Mouse (Mus musculus) kidney, adult 2 months (tissue): Measurements from ENCODE around the gene Fam184b. TPM values are rescaled to one million over a fixed set of nuclear protein-coding genes. Genes with fewer than 3 reads are reported as not detected.
A peak's percentile ranks its signal among the peaks of the same experiment; 100 is the strongest.
"Not testable (repeated sequence)": the region's sequence is repeated elsewhere in the genome, so short reads cannot be mapped to it uniquely, and the experiment has no call there.

Source experiments
- DNase-seq: peaks from one replicate; pipeline ENCODE4 v3.0.0; 2021
- H3K27ac ChIP-seq: fragments of 200-500 bp; 2 replicates; pipeline ENCODE4 v1.5.1; 2012; ENCODE audit warnings: low read depth, low read length, control low read depth, inconsistent platforms; ENCODE audit not compliant: insufficient read depth
- H3K27me3 ChIP-seq: fragments of 200-500 bp; replicated peaks from 2 replicates; pipeline ENCODE4 v1.6.1; 2012; ENCODE audit warnings: mild to moderate bottlenecking, moderate library complexity, low read length, inconsistent platforms; ENCODE audit not compliant: control insufficient read depth, insufficient read depth
- H3K36me3 ChIP-seq: fragments of 200-500 bp; 2 replicates; pipeline ENCODE4 v1.6.1; 2012; ENCODE audit warnings: mild to moderate bottlenecking, moderate library complexity, low read length, inconsistent platforms; ENCODE audit not compliant: control insufficient read depth, insufficient read depth
- H3K4me1 ChIP-seq: fragments of 200-500 bp; 2 replicates; pipeline ENCODE4 v1.6.1; 2011; ENCODE audit warnings: low read length; ENCODE audit not compliant: control insufficient read depth, insufficient read depth
- H3K4me3 ChIP-seq: fragments of 200-500 bp; 2 replicates; pipeline ENCODE4 v1.5.1; 2011; ENCODE audit warnings: mild to moderate bottlenecking, low read depth, low read length, control low read depth; ENCODE audit not compliant: insufficient read depth
- CTCF ChIP-seq: fragments of 200-500 bp; conservative IDR thresholded peaks from 2 replicates; pipeline ENCODE4 v1.5.1; 2011; ENCODE audit warnings: low read depth, mild to moderate bottlenecking, control low read depth, low read length, moderate library complexity, mixed read lengths; ENCODE audit not compliant: insufficient read depth, insufficient read length
- POLR2A ChIP-seq: fragments of 200-500 bp; IDR thresholded peaks from one replicate; pipeline ENCODE4 v1.6.1; 2011; ENCODE audit warnings: low read depth, low read length, control low read depth
- WGBS: fragments of 180-500 bp; shearing (Covaris S2); methylation state at CpG from one replicate; pipeline ENCODE4 v1.1.7; 2018; 5-methylcytosine and 5-hydroxymethylcytosine counted together
- polyA plus RNA-seq: library from polyadenylated mRNA; depleted of rRNA; stranded (reverse); fragments of >200 nt; gene quantifications from 2 replicates; pipeline ENCODE4 v1.2.3, GENCODE M21; 2012

The Fam184b gene
- polyA plus RNA-seq, 1 experiment, result 0.11 TPM

DNA sequence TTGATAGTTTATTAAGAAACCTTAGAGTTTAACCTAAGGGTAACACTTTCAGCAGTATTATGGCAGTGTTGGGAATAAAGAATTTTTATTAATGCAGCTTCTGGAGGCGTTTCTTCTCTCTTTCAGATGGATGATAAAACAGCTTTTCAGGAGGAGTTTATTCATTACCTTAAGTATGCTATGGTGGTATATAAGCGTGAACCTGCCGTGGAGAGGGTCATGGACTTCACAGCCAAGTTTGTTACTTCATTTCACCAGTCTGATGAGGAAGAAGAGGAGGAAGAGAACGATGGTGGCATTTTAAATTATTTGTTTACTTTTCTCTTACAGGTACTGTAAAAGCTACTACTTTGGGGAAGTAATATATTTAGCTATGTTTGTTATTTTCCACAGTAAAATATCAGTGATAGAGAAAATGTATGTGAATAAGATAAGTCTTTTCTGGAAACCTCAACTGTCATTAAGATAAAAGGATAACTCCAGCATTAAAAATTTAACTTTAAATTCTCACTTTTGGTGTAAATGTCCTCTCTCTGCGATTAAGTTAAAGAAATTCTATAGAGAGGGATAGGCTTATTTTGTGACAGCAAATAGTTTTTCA, 31.6 kb upstream of the Fam184b start:
- WGBS, result 46% methylated on average over 5 of the region's 5 CpGs
- H3K4me1 ChIP-seq, result no peaks in the 10 kb centered on the region; the same call in 1 of the 2 replicates
- H3K4me3 ChIP-seq, result no peak overlapping the region
- no peaks in the 10 kb centered on the region for H3K36me3 ChIP-seq
- H3K27me3 ChIP-seq, result no peaks in the 10 kb centered on the region
- no peak overlapping the region for H3K27ac ChIP-seq
- DNase-seq, result no peak
- TF ChIP-seq CTCF (no peak), POLR2A (no peak)

DNA sequence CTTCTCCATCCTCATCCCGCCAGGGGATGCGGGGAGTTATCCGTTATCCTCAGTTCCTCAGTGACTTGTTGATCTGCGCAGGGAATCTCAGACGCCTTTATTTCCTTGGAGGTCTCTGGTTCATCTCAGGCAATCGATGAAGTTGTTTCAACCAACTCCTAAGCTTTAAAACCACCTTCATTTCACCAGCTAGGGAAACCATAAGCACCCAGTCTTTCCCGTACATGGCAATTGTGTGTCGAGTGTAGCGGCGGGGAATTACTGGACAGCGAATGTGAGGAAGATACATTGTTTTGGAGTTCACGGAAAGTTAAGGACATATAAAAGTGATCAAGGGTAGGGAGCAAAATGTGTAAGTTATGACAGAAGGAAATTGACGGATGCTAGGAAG, 30.9 kb upstream of the Fam184b start:
- no peak overlapping the region for H3K27ac ChIP-seq
- no peaks in the 10 kb centered on the region for H3K27me3 ChIP-seq
- H3K4me3 ChIP-seq, result peak overlapping the region; percentile 88
- TF ChIP-seq POLR2A (no peak), CTCF (no peak)
- under 1% methylated on average over 13 of the region's 13 CpGs for WGBS
- H3K36me3 ChIP-seq, result no peaks in the 10 kb centered on the region
- DNase-seq, result no peak
- no peaks in the 10 kb centered on the region; the same call in 1 of the 2 replicates for H3K4me1 ChIP-seq

DNA sequence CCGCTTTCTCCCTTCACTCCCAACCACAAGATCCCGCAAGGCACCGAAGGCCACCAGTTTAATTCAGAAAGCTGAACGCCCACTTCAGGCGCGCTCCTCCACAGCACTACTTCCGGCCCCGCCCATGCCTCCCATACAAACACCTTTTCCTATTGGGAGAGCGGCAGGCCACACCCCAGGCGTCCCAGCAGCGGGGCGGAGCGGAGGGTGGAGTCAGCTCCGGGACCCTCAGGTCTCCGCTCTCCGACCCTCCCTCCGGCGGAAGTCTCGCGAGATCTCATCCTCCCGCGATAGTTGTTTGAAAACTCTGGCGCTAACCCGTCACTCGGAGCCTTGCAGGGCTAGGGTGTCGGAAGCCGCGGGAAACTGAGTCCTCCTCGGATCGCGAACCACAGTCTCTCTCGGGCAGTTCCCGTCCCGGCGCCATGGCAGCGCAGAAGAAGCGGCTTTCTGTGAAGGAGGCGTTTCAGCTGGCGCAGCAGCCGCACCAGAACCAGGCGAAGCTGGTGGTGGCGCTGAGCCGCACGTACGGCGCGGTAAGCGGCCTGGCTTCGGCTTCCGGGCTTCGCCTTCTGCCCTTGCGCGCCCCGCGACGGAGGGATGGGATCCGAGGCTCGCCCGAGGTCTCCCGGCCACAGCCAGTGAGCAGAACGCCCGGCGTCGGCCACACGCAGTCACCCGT, 30.3 kb upstream of the Fam184b start, which contains the start of gene Ncapg:
TSS of gene Ncapg (plus strand) at position 322 of the 682 bp plus-strand sequence.
- peak; percentile 99 for DNase-seq
- Histone ChIP-seq H3K27me3 (no peaks in the 10 kb centered on the region), H3K27ac (peak within 1 kb of the TSS; percentile 61; the same call in 1 of the 2 replicates), H3K4me3 (peak within 1 kb of the TSS; percentile 92), H3K4me1 (no peaks in the 10 kb centered on the region; the same call in 1 of the 2 replicates), H3K36me3 (no peaks in the 10 kb centered on the region)
- no peak for TF ChIP-seq POLR2A
- TF ChIP-seq CTCF, result no peak
- under 1% methylated on average over 66 of the region's 66 CpGs for WGBS

DNA sequence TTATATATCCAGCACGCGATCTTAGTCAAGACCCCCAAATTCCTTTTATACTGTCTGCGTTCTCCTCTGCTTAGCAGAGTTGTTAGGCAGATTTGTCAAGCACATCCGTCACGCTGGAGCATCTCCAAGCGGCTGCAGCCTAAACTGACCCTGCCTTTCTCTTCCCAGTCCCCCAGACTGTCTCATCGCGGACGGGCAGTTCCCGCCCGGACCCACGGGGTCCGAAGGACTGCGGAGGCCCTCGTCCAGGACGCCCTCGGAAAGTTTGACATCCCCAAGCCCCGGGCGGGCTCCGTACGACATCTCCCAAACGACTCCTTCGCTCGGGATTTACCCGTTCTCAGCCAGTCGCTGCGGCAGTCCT, 29.8 kb upstream of the Fam184b start:
- Histone ChIP-seq H3K36me3 (no peaks in the 10 kb centered on the region), H3K4me1 (no peaks in the 10 kb centered on the region; the same call in 1 of the 2 replicates), H3K4me3 (peak overlapping the region; percentile 92), H3K27me3 (no peaks in the 10 kb centered on the region), H3K27ac (peak overlapping the region; percentile 61; the same call in 1 of the 2 replicates)
- WGBS, result under 1% methylated on average over 27 of the region's 27 CpGs
- DNase-seq, result no peak
- TF ChIP-seq CTCF, result no peak
- TF ChIP-seq POLR2A, result no peak

DNA sequence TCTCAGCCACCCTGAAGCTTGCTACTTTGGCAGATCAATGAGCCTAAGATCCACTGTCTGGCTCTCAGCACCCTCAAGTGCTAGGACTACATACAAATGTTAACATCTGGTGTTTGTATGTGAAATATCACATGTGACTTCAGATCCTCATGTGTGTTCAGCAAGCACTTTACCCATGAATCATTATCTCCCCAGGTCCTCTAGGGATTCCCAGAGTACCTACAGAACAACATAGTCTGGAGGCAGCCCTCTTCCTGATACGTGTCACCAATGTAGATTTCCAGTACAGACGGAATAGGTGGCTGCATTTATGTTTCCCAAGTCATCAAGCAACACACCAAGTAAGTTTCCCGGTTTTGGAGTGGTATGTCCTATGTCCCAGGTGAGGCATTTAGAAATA, 29.4 kb upstream of the Fam184b start:
- H3K36me3 ChIP-seq, result no peaks in the 10 kb centered on the region
- peak overlapping the region; percentile 92; the same call in 1 of the 2 replicates for H3K4me3 ChIP-seq
- 0% methylated on average over 3 of the region's 3 CpGs for WGBS
- DNase-seq, result no peak
- no peaks in the 10 kb centered on the region; the same call in 1 of the 2 replicates for H3K4me1 ChIP-seq
- H3K27ac ChIP-seq, result no peak overlapping the region
- H3K27me3 ChIP-seq, result no peaks in the 10 kb centered on the region
- TF ChIP-seq CTCF (no peak), POLR2A (no peak)

DNA sequence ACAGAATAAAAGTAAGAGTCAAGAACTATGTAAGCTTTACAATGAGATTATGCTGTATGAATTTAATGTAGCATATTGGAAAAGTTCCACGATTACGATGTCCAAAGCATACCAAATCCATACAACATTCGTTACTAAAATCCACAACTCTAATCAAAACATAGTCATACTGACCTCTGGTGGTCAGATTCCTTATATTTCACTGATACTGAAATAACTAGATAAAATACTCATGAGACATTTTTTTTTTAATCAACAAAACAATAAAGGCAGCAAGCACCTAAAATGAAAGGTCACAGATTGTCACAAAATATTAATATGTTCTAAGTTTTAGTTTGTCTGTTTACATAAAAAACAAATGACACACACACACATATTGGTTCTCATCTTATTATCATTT, 28.9 kb upstream of the Fam184b start:
- DNase-seq, result peak; percentile 60
- WGBS, result 5% methylated on average over 3 of the region's 3 CpGs
- Histone ChIP-seq H3K4me1 (no peaks in the 10 kb centered on the region; the same call in 1 of the 2 replicates), H3K4me3 (no peak overlapping the region), H3K27me3 (no peaks in the 10 kb centered on the region), H3K36me3 (no peaks in the 10 kb centered on the region), H3K27ac (no peak overlapping the region)
- TF ChIP-seq CTCF (no peak), POLR2A (no peak)

DNA sequence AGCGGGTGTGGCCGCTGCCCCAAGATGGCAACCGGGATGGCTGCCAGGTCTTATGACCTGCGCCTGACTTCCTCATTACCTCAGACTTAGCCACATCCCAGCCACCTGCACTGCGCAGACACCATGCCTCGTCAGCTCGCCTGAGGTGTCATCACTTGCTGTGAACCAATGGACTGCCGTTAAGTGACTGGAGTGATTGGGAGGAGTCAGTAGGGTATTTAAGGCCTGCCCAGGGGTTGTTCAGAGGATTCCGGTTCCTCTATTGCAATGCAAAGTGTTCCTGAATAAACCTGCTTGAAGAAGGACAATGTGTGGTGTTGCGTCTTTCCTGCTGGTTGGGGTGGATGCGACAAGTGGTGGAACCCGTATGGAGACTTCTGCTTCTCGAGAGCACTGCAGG, 19.0 kb upstream of the Fam184b start:
- 99% methylated on average over 13 of the region's 13 CpGs for WGBS
- not testable (repeated sequence) for H3K36me3 ChIP-seq, DNase-seq, H3K4me3 ChIP-seq, H3K27ac ChIP-seq, H3K4me1 ChIP-seq, H3K27me3 ChIP-seq
